Mouse (Mus musculus) ovary, postnatal 36 days (tissue): ENCODE measurements around the gene Tnn.

Experiments
- DNase-seq: peaks from one replicate; pipeline ENCODE4 v3.0.0; 2022; ENCODE audit warnings: low spot score, mixed read lengths

The Tnn gene

GRCm38 (mm10) chr1:160043271-160043975 is 110.0 kb downstream of the Tnn start:
- no peak for DNase-seq

- no peak for DNase-seq
Measured at GRCm38 (mm10) chr1:160042351-160042750, 111.0 kb downstream of the Tnn start.

DNA sequence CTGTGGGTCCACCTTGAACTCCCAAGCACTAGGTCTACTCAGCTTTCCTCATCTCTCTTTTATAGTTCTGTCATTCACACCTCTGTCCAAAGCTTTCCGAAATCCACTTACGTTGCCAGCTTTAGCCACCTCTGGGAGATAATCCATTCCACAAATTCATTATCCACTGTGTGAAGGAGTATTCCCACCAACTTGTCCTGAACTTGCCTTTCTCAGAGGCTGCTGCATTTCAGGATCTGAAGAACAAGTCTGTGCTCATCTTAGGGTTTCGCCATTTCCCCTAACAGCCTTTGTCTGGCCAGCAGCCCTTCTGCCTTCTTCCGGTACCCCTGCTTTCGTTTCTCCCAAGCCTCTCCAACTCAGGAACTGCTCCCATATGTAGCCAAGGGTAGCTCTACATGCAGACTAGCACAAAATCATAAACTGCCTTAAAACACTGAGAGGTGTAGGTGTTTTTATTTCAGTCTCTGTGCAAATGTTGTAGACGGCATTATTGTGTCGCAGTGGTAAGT is 112.1 kb downstream of the Tnn start:
- DNase-seq, result no peak

GRCm38 (mm10) chr1:160039951-160040645 is 113.3 kb downstream of the Tnn start:
- no peak for DNase-seq

GRCm38 (mm10) chr1:160036996-160037521 is 116.3 kb downstream of the Tnn start:
- DNase-seq, result no peak

- DNase-seq, result no peak
Measured at GRCm38 (mm10) chr1:160035561-160035960, 117.8 kb downstream of the Tnn start.
